Mouse (Mus musculus) liver, embryonic 12.5 days (tissue): ENCODE measurements around the gene Sptb. TPM values are rescaled to one million over a fixed set of nuclear protein-coding genes. Genes with fewer than 3 reads are reported as not detected.

ENCODE experiments used
- ATAC-seq: fragments of 200-750 bp; cut with Nextera tagmentation; 2 replicates; pipeline ENCODE4 v1.8.0; 2017; ENCODE audit warnings: moderate number of reproducible peaks, mild to moderate bottlenecking, moderate library complexity
- H3K27ac ChIP-seq: fragments of 300-500 bp; sonication (generic); 2 replicates; pipeline ENCODE4 v1.5.1; 2016; ENCODE audit warnings: mild to moderate bottlenecking
- H3K27me3 ChIP-seq: fragments of 300-500 bp; sonication (generic); replicated peaks from 2 replicates; pipeline ENCODE4 v1.6.1; 2016; ENCODE audit warnings: mild to moderate bottlenecking, moderate library complexity
- H3K36me3 ChIP-seq: fragments of 300-500 bp; sonication (generic); 2 replicates; pipeline ENCODE4 v1.6.1; 2016; ENCODE audit warnings: mild to moderate bottlenecking, moderate library complexity
- H3K4me1 ChIP-seq: fragments of 300-500 bp; sonication (generic); 2 replicates; pipeline ENCODE4 v1.6.1; 2016
- H3K4me2 ChIP-seq: fragments of 300-500 bp; sonication (generic); 2 replicates; pipeline ENCODE4 v1.6.1; 2016; ENCODE audit warnings: mild to moderate bottlenecking, moderate library complexity
- H3K4me3 ChIP-seq: fragments of 300-500 bp; sonication (generic); 2 replicates; pipeline ENCODE4 v1.5.1; 2016; ENCODE audit warnings: mild to moderate bottlenecking, moderate library complexity
- H3K9ac ChIP-seq: fragments of 300-500 bp; sonication (generic); 2 replicates; pipeline ENCODE4 v1.6.1; 2016; ENCODE audit warnings: mild to moderate bottlenecking, moderate library complexity
- H3K9me3 ChIP-seq: fragments of 300-500 bp; sonication (generic); replicated peaks from 2 replicates; pipeline ENCODE4 v1.6.1; 2016; ENCODE audit warnings: mild to moderate bottlenecking, moderate library complexity
- WGBS: fragments of 180-500 bp; shearing (Covaris S2); methylation state at CpG from one replicate; pipeline ENCODE4 v1.1.7; 2016; ENCODE audit not compliant: insufficient replicate concordance; 5-methylcytosine and 5-hydroxymethylcytosine counted together
- polyA plus RNA-seq: library from polyadenylated mRNA; unstranded; fragments of >200 nt; fragmentation: Nextera tagmentation; extraction: Ambion mirVana; gene quantifications from 2 replicates; pipeline ENCODE4 v1.2.1, GENCODE M21; 2016

Gene Sptb
- polyA plus RNA-seq, 1 experiment from 2014 or later: 83.5 TPM

DNA sequence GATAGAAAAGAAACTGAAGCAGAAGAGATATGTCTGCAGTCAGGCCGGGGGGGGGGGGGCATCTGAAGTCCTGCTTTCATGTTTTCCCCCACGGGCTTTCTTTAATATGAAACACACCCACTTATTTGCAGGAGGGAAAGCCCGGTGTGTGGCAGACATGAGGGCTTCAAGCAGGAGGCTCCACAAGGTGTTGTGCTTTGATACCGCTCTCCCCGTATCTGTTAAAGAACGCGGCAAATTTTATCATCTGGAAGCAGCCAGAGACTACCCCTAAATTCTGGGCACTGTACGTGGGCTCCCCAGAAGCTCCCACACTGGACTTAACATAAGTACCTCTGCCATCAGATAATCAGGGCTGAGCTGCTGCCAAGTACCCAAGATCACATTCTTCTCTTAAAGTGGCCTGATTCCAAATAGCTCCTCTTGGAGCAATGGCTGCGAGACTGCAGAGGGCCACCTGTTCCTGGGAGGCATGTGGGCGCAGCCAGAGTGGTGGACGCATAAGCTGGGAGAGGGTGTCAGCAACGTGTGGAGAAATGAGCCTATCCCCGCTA lies 39.7 kb downstream of the Sptb start:
- Histone ChIP-seq H3K27ac (peak overlapping the region; percentile 94), H3K4me2 (peak overlapping the region; percentile 70), H3K4me3 (peak overlapping the region; percentile 30), H3K4me1 (peaks cover 97% of the 10 kb centered on the region), H3K27me3 (no peaks in the 10 kb centered on the region), H3K36me3 (peaks cover 44% of the 10 kb centered on the region), H3K9ac (peak overlapping the region; percentile 77), H3K9me3 (no peaks in the 10 kb centered on the region)
- 26% methylated on average over 13 of the region's 13 CpGs for WGBS
- ATAC-seq: peak; percentile 83

DNA sequence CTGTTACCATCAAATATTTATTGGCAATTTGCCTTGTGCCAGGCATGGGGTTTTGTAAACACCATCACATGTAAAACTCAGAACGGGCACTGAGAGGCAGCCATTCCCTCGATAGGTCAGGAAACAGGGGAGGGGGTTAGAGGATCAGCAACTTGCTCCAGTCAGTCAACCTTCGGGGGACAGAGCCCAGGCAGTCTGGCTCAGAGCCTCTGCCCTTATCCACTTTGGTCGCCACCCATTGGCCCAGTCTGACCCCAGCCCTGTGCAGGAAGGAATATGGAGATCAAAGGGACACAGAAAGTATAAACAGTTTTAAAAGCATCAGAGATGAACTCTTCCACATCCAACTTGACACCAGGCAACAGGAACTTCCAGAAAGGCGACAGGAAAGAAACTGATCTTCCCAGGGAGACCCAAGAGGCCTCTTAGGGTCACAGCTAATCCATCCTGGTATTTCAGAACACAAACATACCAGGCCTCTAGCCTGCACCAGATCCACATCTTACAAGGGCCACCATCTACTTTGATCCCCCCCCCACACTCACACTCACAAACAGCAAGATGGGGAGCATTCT lies 40.3 kb downstream of the Sptb start:
- H3K4me1 ChIP-seq: peaks cover 97% of the 10 kb centered on the region
- H3K27me3 ChIP-seq: no peaks in the 10 kb centered on the region
- no peak for ATAC-seq
- no peaks in the 10 kb centered on the region for H3K9me3 ChIP-seq
- H3K27ac ChIP-seq: peak overlapping the region; percentile 94
- peak overlapping the region; percentile 70 for H3K4me2 ChIP-seq
- peaks cover 48% of the 10 kb centered on the region for H3K36me3 ChIP-seq
- peak overlapping the region; percentile 77 for H3K9ac ChIP-seq
- peak overlapping the region; percentile 30 for H3K4me3 ChIP-seq
- WGBS: 18% methylated on average over 5 of the region's 5 CpGs

DNA sequence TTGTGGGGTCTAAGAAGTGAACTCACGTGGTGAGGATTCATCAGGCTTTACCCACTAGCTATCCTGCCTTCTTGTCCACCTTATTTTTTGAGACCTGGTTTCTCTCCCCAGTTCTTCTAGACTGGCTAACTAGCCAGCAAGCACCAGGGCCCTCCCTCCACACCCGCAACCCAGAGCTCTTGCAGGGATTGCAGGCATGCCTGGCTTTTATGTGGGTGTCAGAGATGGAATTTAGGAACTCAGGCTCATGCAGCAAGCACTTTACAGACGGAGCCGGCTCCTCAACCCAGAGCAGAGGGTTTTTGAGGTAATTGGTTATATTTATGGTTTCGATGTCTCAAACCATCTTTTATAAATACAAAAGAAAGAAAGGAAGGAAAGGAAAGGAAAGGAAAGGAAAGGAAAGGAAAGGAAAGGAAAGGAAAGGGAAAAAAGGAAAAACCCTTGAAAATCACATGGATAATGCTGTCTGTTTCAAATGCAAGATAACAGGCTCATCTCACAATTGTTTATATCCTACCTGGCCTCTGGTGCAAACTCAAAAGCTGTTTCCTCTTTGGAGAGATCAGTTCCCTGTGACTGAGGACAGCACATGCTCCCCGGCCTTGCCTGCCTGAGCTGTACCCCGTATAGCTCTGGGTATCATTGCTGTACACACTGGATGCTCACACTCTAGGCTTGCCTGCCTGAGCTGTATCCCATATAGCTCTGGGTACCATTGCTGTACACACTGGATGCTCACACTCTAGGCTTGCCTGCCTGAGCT lies 41.5 kb downstream of the Sptb start:
- ATAC-seq: no peak
- H3K4me1 ChIP-seq: peaks cover 97% of the 10 kb centered on the region
- H3K27me3 ChIP-seq: no peaks in the 10 kb centered on the region
- no peaks in the 10 kb centered on the region for H3K9me3 ChIP-seq
- H3K27ac ChIP-seq: peak overlapping the region; percentile 94
- no peak overlapping the region for H3K4me3 ChIP-seq
- H3K4me2 ChIP-seq: peak overlapping the region; percentile 70
- peak overlapping the region; percentile 77 for H3K9ac ChIP-seq
- H3K36me3 ChIP-seq: peaks cover 60% of the 10 kb centered on the region
- 77% methylated on average over 7 of the region's 7 CpGs for WGBS

DNA sequence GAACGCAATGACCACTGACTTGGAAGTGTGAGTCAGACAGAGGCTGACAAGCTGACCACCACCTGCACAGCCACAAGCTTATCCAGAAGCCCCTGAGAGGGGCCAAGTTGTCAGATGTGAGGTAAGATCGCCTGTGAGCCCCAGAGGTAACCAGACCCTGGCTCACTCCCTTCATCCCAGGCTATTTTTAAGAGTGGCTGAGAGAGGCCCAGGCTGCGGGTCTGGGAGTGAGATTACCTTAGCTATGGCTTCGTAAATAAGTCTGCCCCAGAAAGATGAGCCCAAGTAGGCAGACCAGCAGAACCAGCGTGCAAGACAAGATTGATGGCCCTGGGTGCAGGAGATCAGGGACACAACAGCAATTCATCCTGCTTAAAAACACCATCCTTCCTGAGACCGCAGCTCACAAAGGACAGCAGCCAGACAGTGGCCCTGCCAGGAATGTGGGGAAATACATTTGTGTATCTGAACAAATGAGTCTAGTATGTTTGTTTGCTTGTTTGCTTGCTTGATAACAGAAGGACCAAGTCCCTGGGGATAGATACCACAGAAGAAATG lies 58.5 kb downstream of the Sptb start:
- WGBS: 84% methylated on average over 6 of the region's 6 CpGs
- Histone ChIP-seq H3K4me1 (peaks cover 41% of the 10 kb centered on the region), H3K4me2 (peak overlapping the region; percentile 43), H3K4me3 (no peak overlapping the region), H3K36me3 (peaks cover 73% of the 10 kb centered on the region), H3K9ac (no peak overlapping the region), H3K9me3 (0 out of 2 replicates have a peak, but pooled peaks cover 4% of the 10 kb centered on the region), H3K27me3 (no peaks in the 10 kb centered on the region), H3K27ac (peak overlapping the region; percentile 75)
- no peak for ATAC-seq

DNA sequence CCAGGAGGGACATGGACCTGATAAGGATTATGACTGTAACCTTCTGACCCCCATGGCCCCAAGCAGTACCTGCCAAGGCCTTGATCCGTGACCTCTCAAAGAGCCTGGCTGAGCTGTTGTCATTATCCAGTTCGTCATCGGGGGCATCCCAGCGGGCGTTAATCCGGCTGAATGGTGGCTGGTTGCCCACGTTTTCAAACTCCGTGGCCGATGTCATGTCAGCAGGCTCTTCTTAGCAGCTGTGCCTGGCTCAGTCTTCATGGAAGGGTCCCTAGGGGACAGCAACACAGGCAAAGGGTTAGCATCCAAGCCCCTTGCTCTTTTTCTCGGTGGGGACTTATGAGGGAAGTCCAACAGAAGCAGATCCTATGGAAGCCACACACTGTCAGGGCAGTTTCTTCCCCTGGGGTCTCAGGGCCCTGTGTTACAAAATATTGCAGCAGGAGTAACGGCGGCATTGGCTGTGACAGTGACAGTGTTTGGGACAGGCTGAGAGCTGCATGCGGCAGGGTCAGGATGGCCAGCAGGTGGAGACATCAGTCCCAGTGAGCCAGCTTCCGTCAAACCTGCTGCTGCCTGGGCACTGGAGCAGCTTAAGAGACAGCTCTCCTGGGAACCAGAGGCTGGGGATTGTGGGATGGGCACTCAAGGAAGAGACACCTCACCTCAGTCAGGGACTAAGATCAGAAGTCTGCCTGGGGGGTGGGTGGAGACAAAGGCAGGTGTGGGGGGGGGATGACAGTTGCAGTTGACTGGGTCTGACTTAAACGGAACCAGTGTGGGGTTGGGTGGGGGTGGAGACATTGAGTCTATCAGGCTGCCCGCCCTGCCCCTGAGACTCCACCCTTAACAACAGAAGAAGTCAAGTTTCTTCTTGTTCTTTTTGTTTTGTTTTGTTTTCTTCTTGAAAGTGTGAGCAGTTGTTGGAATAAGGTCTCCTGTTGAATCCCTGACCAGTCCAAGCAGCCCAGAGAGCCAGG lies 60.3 kb downstream of the Sptb start:
- WGBS: 61% methylated on average over 16 of the region's 16 CpGs
- H3K4me1 ChIP-seq: peaks cover 57% of the 10 kb centered on the region
- H3K9ac ChIP-seq: peak overlapping the region; percentile 49; the same call in 1 of the 2 replicates
- H3K4me3 ChIP-seq: no peak overlapping the region
- no peaks in the 10 kb centered on the region for H3K9me3 ChIP-seq
- peak overlapping the region; percentile 75 for H3K27ac ChIP-seq
- H3K27me3 ChIP-seq: no peaks in the 10 kb centered on the region
- peak overlapping the region; percentile 43 for H3K4me2 ChIP-seq
- H3K36me3 ChIP-seq: peaks cover 80% of the 10 kb centered on the region
- peak; percentile 75 for ATAC-seq

DNA sequence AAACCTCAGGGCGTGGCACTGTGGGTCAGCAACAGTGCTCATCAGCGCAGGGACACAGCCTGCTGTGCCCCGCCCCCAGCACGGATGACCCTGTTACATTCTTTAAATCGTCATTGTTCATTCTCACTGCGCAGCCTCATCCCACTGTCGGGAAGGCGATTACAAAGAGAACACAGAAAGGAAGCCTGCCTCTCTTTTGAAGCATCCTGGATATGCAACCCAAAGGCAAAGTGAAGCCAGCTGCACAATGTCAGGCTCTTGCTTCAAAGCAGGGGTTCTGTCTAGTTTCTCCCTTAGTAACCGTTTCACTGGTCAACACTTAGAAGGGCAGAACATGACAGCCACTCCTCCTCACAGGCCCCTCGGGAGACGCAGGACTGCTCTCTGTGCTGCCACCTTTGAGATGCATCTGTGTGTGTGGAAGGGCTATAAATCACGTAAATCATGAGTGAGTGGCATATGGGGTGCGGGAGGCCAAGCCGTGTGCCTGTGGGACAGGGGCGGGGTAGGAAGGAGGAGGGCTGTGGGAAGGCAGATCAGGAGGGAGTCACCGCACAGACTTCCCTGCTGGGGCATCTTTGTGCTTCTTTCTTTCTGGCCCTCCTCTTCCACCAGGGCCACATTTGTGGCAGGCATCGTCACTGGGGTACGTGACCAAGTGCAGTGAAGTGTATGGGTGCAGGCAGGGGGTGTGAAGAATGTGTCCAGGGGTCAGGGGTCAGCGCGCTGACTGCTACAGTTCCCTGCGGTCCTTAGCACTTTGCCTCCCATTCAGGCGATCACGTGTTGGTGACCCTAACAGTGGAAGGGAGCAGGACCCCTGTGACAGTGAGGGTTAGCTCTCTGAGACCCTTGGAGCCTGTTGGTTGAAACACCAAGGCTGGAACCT lies 64.9 kb downstream of the Sptb start:
- ATAC-seq: no peak
- Histone ChIP-seq H3K4me1 (peaks cover 62% of the 10 kb centered on the region), H3K27me3 (no peaks in the 10 kb centered on the region), H3K27ac (0 out of 2 replicates have a peak overlapping the region, but pooled peaks have one; percentile 24), H3K9me3 (no peaks in the 10 kb centered on the region), H3K4me2 (no peak overlapping the region), H3K4me3 (no peak overlapping the region), H3K36me3 (peaks cover 98% of the 10 kb centered on the region), H3K9ac (no peak overlapping the region)
- 67% methylated on average over 23 of the region's 23 CpGs for WGBS

DNA sequence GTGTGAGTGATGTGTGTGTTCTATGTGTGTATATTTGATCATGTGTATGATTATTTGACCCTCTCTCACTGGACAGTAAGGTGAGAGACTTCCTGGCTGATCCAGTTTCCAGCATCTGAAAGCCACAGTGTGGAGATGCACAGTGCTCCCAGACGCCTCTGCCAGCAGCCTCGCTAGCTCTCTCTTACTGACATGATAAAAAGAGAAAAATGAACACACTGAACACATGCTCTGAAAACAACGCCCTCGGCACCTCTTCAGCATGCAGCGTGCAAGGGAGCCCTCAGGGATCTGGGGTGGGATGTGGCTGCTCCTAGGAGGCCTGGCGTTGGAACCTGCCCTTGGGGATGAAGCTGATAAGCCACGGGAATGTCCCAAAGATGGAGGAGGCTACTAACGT lies 66.7 kb downstream of the Sptb start:
- Histone ChIP-seq H3K36me3 (peaks cover 94% of the 10 kb centered on the region), H3K4me2 (no peak overlapping the region)
- WGBS: 68% methylated on average over 8 of the region's 8 CpGs

DNA sequence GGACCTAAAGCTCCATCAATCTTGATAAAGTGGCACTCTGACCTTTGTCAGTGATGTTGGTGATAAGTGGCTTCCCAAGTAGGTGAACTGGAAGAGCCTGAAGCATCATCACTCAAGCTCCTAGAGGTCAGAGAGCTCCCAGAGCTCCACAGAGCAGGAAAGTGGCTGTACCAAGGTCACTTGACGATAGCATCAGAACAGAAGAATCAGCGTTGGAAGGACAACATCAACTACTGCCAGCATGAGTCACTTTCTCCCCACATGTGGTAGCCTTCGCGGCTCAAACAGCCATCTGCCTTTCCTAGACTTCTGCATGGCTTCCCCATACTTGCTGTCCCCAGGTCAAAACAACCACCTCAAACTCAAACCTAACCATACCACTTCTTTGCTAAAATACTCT lies 67.7 kb downstream of the Sptb start:
- no peak for ATAC-seq
- Histone ChIP-seq H3K36me3 (peaks cover 93% of the 10 kb centered on the region), H3K4me3 (no peak overlapping the region), H3K4me1 (peaks cover 49% of the 10 kb centered on the region), H3K27ac (no peak overlapping the region), H3K4me2 (no peak overlapping the region), H3K9me3 (no peaks in the 10 kb centered on the region), H3K9ac (no peak overlapping the region), H3K27me3 (no peaks in the 10 kb centered on the region)
- WGBS: 80% methylated on average over 4 of the region's 4 CpGs

More for the DNA sequence above, 66.7 kb downstream of the Sptb start:
- Histone ChIP-seq H3K27me3 (no peaks in the 10 kb centered on the region), H3K9ac (no peak overlapping the region), H3K9me3 (no peaks in the 10 kb centered on the region), H3K4me3 (no peak overlapping the region), H3K4me1 (peaks cover 45% of the 10 kb centered on the region), H3K27ac (no peak overlapping the region)
- ATAC-seq: no peak

DNA sequence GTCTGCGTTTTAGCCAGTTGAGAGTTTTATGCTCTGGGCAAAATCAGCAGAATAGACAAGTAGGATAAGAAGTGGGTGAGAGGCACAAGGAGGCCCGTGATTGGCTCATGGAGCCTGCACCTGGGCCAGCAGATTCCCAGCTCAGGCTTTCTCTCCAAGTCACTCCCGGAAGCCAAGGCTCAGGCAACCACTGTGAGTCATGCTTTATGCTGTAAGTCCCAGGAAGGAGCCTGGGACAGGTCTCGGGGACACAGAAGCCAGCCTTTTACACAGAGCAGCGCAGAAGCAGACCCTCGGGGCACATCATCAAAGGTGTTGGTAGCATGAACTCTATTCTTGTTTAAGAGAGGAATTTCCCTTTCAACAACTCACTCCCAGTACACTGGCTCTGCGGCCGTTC lies 69.7 kb downstream of the Sptb start:
- Histone ChIP-seq H3K27ac (no peak overlapping the region), H3K9ac (0 out of 2 replicates have a peak overlapping the region, but pooled peaks have one; percentile 20), H3K27me3 (no peaks in the 10 kb centered on the region), H3K36me3 (peaks cover 84% of the 10 kb centered on the region), H3K4me3 (no peak overlapping the region), H3K4me2 (no peak overlapping the region), H3K9me3 (no peaks in the 10 kb centered on the region), H3K4me1 (peaks cover 39% of the 10 kb centered on the region)
- ATAC-seq: no peak
- 67% methylated on average over 8 of the region's 8 CpGs for WGBS

DNA sequence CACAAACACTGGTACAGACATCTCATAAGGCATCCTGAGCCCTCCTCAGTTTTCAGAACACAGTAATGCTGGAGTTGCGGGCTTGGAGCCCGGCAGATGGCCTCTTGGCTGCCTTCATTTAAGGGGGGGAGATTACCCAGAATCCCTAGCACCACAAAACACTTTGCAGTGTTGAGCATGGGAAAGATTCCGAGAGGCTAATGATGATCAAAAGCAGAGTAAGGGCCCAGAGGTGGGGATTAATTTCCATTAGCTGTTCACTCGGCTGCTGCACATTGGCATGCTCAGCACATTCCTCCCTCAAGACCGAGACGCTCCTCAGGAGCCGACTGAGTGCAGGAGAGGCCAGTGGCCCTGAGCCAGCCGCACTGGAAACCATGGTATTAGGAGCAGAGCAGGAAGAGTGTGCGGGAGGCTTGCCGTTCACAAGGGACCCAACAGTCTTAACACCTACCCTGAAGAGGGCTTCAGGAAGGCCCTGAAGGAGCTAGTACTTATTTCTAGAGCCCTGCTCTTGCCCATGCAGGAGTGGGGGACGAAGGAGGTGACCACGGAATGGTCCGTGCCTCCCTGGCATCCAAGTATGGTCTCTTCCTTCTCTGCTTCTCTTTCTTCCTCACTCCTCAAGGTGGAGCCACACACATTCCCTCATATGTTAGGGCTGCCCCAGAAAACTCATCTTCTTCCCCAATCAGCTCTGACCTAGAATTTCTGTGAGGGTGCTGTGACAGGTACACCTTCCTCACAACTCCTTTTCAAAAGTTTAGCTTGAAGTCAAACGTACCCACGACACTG lies 75.3 kb downstream of the Sptb start:
- Histone ChIP-seq H3K9ac (no peak overlapping the region), H3K27ac (no peak overlapping the region), H3K4me3 (no peak overlapping the region), H3K27me3 (no peaks in the 10 kb centered on the region), H3K4me2 (no peak overlapping the region), H3K4me1 (peaks cover 4% of the 10 kb centered on the region; the same call in 1 of the 2 replicates), H3K9me3 (no peaks in the 10 kb centered on the region), H3K36me3 (peaks cover 88% of the 10 kb centered on the region)
- 75% methylated on average over 15 of the region's 15 CpGs for WGBS
- ATAC-seq: peak; percentile 16; the same call in 1 of the 2 replicates
